Mouse (Mus musculus) embryo, embryonic 9.5 days (tissue): ENCODE measurements at regions not wholly inside any gene's neighbourhood (a gene's known extent, or its start where the extent isn't known, plus 50 kb on each side); places are given as distances from the start of the nearest gene placed in this dataset.

Experiments
- DNase-seq: peaks from one replicate; pipeline ENCODE4 v3.0.0-alpha.2; 2017; ENCODE audit errors: extremely low spot score

- no peak for DNase-seq
Measured at GRCm38 (mm10) chr15:61410789-61411188, 488.0 kb upstream of the A1bg start.

- no peak for DNase-seq
Measured at GRCm38 (mm10) chr15:61408621-61409020, 485.8 kb upstream of the A1bg start.

DNA sequence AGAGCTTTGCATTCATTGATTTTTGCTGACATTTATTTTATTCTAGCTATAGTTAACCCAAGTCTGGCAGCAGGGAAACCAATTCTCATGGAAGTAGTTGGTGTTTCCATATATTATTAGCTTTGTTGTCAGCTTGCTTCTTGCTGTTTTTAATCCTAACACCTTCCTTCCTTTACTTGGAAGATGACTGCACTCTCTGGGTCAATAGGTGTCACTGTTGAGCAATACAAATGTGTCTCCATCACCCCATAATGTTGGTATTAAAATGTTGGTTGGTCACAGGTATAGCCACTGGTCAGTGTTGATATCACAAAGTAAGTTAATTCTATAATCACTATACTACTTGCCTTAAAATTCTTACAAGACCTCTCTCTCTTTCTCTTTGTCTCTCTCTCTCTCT lies 477.9 kb upstream of the A1bg start:
- peak; percentile 14 for DNase-seq

DNA sequence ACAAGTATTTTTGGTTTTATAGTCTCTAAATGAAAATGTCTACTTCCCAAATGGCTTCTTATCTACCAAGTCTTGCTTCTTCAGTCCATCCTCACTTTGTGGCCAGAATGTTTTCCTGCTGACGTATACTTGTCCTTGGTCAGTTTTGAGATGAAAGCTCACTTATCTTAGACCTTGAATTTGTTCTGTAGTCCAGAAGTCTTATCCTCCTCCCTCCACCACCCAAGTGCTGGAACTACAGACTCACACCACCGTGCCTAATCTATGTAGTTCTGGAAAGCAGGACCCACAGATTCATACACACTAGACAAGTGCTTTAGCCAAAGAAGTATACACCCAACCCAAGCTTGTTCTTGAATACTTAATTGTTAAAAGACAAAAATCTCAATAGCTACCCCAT lies 477.2 kb upstream of the A1bg start:
- DNase-seq, result no peak

- DNase-seq, result no peak
Measured at GRCm38 (mm10) chr15:61398829-61399228, 476.0 kb upstream of the A1bg start.

GRCm38 (mm10) chr15:61397061-61397460 lies 474.2 kb upstream of the A1bg start:
- no peak for DNase-seq

DNA sequence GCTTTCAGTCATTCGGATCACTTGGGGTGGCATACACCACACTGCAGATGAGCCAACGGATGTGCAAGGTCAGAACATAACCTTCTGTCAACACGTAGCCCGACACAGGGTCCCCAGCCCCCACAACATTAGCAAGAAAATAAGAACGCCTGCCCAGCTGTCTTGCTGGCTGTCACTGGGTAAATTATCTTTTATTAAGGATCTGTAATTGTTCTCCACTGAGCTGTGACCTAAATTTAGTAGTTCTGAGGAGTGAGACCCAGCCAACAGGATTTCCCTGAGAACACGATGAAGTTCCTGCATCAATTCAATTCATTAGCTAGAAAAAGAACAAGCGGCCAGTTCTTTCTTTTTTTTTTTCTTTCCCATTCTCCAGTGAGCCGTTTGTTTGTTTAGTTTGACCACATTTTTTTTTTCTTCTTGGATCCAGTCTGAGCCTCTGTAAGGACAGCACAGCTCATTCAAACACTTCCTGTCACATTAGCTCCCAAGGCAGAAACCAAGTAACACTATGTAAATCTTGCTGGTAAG lies 472.5 kb upstream of the A1bg start:
- peak; percentile 38 for DNase-seq

DNA sequence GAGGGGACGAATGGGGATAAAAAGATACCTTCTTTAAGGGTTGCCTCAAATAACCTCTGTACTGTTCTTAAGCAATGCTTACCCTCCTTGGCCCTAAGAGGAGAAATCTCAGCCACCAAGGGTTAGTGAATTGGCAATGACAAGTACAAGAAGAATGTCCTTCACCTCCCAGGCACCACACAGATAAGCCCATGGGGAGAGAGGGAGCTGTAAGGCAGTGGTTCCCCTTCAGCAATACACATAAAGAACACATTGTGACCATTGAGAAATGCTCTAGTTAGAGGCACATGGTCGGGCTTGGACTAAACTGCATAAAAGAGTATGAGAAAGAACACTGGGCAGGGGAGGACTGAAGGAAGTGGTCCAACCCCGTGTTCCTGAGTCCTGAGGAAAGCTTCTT lies 457.9 kb upstream of the A1bg start:
- DNase-seq, result no peak

DNA sequence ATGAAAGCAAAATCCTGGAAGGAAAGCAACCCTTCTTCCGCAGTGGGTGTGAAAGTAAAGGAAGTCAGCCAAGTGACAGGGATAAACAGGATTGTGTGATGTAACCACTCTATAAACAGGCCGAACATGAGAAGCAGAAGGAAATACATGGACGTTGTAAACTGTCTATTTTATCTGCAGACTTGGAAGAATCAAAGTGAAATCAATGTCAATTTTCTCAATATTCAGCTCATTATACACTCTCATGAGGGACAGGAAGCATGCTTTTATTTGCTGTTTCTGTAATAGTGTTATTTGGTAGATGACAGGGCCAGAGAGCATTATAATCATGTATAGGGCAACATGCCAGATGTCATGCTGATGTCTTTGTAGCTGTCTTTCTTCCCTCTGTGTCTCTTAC lies 443.5 kb upstream of the A1bg start:
- no peak for DNase-seq

- DNase-seq, result no peak
Measured at GRCm38 (mm10) chr15:61365511-61365910, 442.7 kb upstream of the A1bg start.

DNA sequence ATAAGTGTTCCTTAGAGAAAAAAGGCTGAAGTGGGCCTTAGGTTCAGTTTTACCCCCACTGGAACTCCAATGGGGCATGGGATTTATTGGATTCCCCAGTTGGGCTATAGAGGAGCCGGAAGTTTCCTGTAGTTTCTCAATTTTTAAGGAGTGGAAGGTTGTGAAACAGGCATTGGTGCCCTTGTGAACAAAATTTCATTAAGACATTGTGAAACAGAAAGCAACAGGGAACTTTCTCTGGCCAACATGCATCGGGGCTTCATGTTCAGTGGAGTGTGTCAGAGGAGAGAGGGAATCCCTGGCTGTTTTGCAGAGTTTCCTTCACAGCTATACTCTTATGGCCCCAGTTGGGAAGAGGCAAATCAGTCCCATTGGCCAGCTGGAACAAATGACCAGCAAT lies 441.6 kb upstream of the A1bg start:
- DNase-seq, result no peak

- no peak for DNase-seq
Measured at GRCm38 (mm10) chr15:61361254-61361653, 438.4 kb upstream of the A1bg start.

GRCm38 (mm10) chr15:61355344-61355743 lies 432.5 kb upstream of the A1bg start:
- DNase-seq, result no peak

- DNase-seq, result no peak
Measured at GRCm38 (mm10) chr15:61351729-61352342, 429.0 kb upstream of the A1bg start.

GRCm38 (mm10) chr15:61345101-61345500 lies 422.3 kb upstream of the A1bg start:
- no peak for DNase-seq

DNA sequence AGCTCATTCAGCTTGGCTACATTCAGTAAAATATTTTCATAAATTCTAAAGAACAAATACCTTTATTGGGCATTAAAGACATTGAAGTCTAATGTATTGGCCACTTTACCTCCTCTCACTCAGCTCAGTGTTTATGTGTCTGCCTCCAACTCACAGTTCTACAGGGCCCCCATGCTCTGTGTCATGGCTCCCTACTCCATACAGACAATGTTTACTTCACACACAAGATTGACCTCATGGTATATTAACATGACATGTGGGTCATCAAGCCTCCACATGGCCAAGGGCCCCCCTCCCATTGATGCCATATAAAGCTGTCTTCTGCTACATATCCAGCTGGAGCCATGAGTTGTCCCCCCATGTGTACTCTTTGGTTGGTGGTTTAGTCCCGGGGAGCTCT lies 419.8 kb upstream of the A1bg start:
- no peak for DNase-seq

GRCm38 (mm10) chr15:61327925-61328324 lies 405.1 kb upstream of the A1bg start:
- no peak for DNase-seq

GRCm38 (mm10) chr15:61322243-61322642 lies 399.4 kb upstream of the A1bg start:
- no peak for DNase-seq

DNA sequence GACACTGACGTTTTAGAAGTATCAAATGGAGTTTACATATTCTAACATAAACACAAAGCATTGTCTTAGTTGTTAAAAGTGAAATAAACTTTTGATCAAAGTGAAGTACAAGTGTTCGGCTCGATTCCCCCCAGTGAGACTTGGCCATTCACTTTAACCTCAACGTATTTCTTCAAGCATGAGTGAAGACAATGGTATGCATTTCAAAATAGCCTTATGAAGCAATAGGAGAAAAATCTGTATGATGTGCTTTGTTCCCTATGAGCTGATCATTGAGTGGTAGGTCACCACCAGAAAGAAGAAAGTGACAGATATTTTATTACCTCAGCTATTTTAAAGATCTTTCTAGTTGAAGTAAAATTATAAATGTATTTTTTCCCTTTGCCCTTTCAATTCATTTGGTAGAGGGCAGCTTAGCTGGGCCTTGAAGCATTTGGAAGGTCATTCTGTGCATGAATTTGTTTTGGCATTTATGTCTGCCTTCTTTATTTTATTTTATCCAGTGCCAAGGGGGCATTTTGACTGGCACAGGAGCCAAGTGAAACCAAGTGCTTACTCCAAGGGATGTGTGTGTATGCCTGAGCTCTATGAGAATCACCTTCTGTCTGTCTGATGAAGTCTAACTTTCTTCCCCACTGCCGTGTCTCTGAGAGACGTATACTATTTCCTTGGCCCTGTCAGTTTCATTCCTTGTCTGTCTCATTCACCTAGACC lies 386.8 kb upstream of the A1bg start:
- DNase-seq, result no peak

GRCm38 (mm10) chr15:61308936-61309335 lies 386.1 kb upstream of the A1bg start:
- no peak for DNase-seq

GRCm38 (mm10) chr15:61304546-61304945 lies 381.7 kb upstream of the A1bg start:
- no peak for DNase-seq

- no peak for DNase-seq
Measured at GRCm38 (mm10) chr15:61299796-61300195, 377.0 kb upstream of the A1bg start.

DNA sequence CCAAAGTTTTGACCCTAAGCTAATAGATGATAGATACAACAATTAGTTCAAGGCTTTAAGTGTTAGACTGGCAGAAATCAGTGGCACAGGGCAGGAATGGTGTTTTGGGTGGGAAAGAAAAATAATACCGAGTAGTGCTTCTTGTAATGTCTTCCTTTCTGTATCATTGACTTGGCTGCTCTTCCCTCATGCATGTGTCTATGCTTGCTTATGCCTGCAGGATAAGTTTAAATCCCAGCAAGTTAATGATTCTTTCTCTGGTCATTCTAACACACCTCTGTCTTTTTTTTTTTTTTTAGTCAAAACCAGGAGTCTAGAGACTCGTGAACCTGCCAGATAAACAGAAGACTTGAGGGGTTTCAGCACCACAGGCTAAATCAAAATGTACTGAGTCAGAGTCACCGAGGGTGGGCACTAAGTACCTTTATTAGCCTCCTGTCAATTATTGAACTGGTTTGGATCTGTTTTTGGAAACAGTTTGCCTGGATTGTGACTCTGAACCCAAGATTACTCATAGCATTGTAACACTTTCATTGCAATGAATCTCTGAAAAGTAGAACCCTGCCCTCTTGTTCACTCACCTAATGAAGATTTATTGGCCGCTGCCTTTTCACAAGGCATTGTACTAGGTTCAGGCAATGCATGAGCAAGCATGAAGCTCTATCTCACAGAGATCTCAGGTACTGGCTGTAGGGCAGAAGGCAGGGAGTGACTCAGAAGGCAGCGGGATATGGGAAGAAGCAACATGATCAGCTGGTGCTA lies 374.8 kb upstream of the A1bg start:
- DNase-seq, result no peak
